Mouse (Mus musculus): ENCODE data around the gene Tap1.

The Tap1 gene

DNA sequence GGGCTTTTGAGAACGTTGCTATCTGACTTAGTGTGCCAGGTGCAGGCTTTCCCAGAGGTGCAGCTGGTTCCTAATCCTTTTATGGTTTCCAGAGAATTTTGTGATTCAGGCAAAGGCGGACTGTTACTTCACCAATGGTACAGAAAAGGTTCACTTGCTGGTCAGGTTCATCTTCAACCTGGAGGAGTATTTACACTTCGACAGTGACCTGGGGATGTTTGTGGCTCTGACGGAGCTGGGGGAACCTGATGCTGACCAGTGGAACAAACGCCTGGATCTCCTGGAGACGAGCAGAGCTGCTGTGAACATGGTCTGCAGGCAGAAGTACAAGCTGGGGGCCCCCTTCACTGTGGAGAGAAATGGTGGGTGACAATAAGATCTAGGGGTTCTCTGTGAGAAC is 53.6 kb downstream of the Tap1 start:
- in situ Hi-C loops (cut with MboI; ENCODE audit: low pct_unique_long_range_greater_than_20kb in 1 of 2, low sequenced_read_pairs in 2 of 2, unreplicated experiment in 1 of 2) = loop anchor here (10.0 to 25.0 kb wide), 2 partner anchors 114 to 546 kb away; partner anchors contain the start of gene Btnl2 (in 2 of the 2)

DNA sequence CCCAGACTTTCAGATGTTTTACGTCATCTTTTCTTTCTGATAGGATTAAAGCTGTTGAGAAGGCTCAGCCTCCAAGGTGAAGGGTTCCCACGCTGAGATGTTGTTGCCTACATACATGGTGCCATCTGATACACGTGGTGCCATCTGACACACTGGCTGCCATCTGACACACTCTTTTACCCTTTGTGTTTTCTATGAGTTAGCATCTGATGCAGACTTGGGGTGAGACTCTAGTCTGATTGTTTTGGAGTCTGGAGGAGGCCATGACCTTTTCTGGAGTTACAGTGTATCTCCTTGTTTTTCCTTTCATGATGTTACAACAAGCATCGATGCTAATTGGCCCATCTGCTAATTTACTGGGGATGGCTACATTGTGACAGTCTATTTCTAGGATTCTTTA is 57.3 kb downstream of the Tap1 start:
- in situ Hi-C loops (cut with MboI; ENCODE audit: low pct_unique_long_range_greater_than_20kb in 1 of 2, low sequenced_read_pairs in 2 of 2, unreplicated experiment in 1 of 2) = loop anchor here (5.0 to 25.0 kb wide), 4 partner anchors 32 to 543 kb away; partner anchors contain the start of gene Btnl2 (in 2 of the 2)

Measured in mouse embryonic stem cell (cell line).